Mouse (Mus musculus): ENCODE measurements around the gene Tmem210. TPM values are rescaled to one million over a fixed set of nuclear protein-coding genes. Genes with fewer than 3 reads are reported as not detected.

Tmem210 gene
- total and polyA plus RNA-seq, 3 experiments = not detected

DNA sequence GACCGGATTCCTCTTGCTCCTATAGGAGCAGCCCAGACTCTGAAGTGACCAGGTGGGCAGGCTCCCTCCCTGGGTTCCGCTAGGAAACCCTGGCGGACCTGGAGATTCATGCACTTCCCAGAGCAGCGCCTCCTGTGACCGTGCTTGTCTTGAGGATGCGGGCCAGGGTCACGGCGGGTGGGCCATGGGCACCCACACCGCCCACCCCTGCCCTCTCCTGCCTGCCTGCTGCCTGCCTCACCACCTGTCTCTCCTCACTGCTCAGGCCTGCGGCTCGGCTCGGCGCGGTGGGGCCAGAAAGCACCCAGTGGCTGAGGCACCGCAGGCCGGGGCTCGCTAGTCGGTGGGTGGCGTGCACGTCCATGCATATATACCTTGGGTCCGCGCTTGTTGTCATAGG, 23.0 kb downstream of the Tmem210 start:
- H3K4me2 ChIP-seq (ENCODE audit: insufficient read depth, low read depth, poor library complexity, severe bottlenecking) = peak overlapping the region; percentile 54
- no peak overlapping the region for H3K4me3 ChIP-seq (replicated peaks in 1 of 3; ENCODE audit: low read depth in 2 of 3, low read length in 2 of 3, poor library complexity in 1 of 3)
- no peaks in the 10 kb centered on the region for H3K9me3 ChIP-seq (replicated peaks; ENCODE audit: low read length)
- no peak overlapping the region for H3K9ac ChIP-seq (ENCODE audit: insufficient read depth, low read depth)
- in situ Hi-C loops (cut with MboI; ENCODE audit: low pct_ligation_motif_present, low pct_unique_long_range_greater_than_20kb, low sequenced_read_pairs) = no loop called here
- H3K4me1 ChIP-seq (ENCODE audit: control insufficient read depth in 1 of 2, insufficient read depth in 2 of 2) = peaks cover 0 to 5% of the 10 kb centered on the region in 2 experiments; a peak in 1 of 4 replicates
- peaks cover 93% of the 10 kb centered on the region for H3K27me3 ChIP-seq (replicated peaks)
- H3K27ac ChIP-seq (ENCODE audit: insufficient read depth, low read depth) = no peak overlapping the region
- no peaks in the 10 kb centered on the region for H3K36me3 ChIP-seq (replicated peaks in 1 of 2; ENCODE audit: control insufficient read depth in 1 of 2, insufficient read depth in 1 of 2, low read length in 1 of 2)
- dilution Hi-C loops (cut with MboI; ENCODE audit: extremely low pct_ligation_motif_present, extremely low pct_unique_long_range_greater_than_20kb, low sequenced_read_pairs) = no loop called here
- no peak for DNase-seq (ENCODE audit: extremely low read depth)
- no peaks in the 10 kb centered on the region for H3K79me2 ChIP-seq (replicated peaks; ENCODE audit: control insufficient read depth, extremely low read depth, insufficient read depth, poor library complexity, severe bottlenecking)
- no peak for TF ChIP-seq GABPA (IDR thresholded peaks at IDR 0.05; ENCODE audit: insufficient replicate concordance, low read depth, low read length)
- no peak for TF ChIP-seq E2F4 (IDR thresholded peaks at IDR 0.05; ENCODE audit: insufficient replicate concordance, low read depth, low read length)
- TF ChIP-seq ELF1 (IDR thresholded peaks at IDR 0.05; ENCODE audit: low read depth, low read length) = no peak
- no peak for TF ChIP-seq NELFE (IDR thresholded peaks at IDR 0.05; ENCODE audit: low read depth, low read length)
- TF ChIP-seq SMC3 (IDR thresholded peaks at IDR 0.05; ENCODE audit: low read depth, low read length) = no peak
- TF ChIP-seq ETS1 (conservative IDR thresholded peaks at IDR 0.05; ENCODE audit: low read depth, low read length) = no peak
- TF ChIP-seq IRF4 (IDR thresholded peaks at IDR 0.05; ENCODE audit: low read depth, low read length) = no peak
- no peak for TF ChIP-seq MAFK (IDR thresholded peaks at IDR 0.05; ENCODE audit: insufficient replicate concordance, low read length)

DNA sequence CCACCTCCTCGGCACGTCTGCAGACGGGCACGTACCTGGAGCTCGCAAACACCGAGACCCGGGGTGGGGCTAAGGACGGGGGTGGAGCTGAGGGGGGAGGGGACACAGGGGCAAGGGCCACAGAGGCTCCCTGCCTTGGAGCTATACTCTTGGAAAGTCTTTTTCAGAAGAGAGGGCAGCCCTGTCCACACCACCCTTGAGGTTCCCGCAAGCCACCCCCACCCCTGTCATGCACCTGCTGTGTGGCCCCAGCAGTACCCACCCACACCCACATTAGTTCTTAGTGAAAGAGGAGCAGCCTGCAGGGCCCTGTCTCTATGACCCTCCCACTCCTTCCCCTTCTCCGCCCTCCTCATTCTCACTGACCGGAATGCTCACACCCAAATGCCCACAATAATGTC, 23.5 kb downstream of the Tmem210 start:
- H3K4me3 ChIP-seq (replicated peaks in 1 of 3; ENCODE audit: low read depth in 2 of 3, low read length in 2 of 3, poor library complexity in 1 of 3) = no peak overlapping the region

GRCm38 (mm10) chr2:25318119-25318966, 30.4 kb downstream of the Tmem210 start:
- Histone ChIP-seq H3K27me3 (replicated peaks) (peaks cover 67% of the 10 kb centered on the region), H3K4me2 (ENCODE audit: insufficient read depth, low read depth, poor library complexity, severe bottlenecking) (no peak overlapping the region), H3K36me3 (replicated peaks in 1 of 2; ENCODE audit: control insufficient read depth in 1 of 2, insufficient read depth in 1 of 2, low read length in 1 of 2) (no peaks in the 10 kb centered on the region), H3K27ac (ENCODE audit: insufficient read depth, low read depth) (no peak overlapping the region), H3K9ac (ENCODE audit: insufficient read depth, low read depth) (no peak overlapping the region), H3K9me3 (replicated peaks; ENCODE audit: low read length) (peaks cover 5% of the 10 kb centered on the region), H3K4me3 (replicated peaks in 1 of 3; ENCODE audit: low read depth in 2 of 3, low read length in 2 of 3, poor library complexity in 1 of 3) (no peak overlapping the region), H3K79me2 (replicated peaks; ENCODE audit: control insufficient read depth, extremely low read depth, insufficient read depth, poor library complexity, severe bottlenecking) (no peaks in the 10 kb centered on the region), H3K4me1 (ENCODE audit: control insufficient read depth in 1 of 2, insufficient read depth in 2 of 2) (peaks cover 4 to 5% of the 10 kb centered on the region in 2 experiments; a peak in 3 of 4 replicates)
- no peak for DNase-seq (ENCODE audit: extremely low read depth)
- dilution Hi-C loops (cut with MboI; ENCODE audit: extremely low pct_ligation_motif_present, extremely low pct_unique_long_range_greater_than_20kb, low sequenced_read_pairs) (no loop called here), in situ Hi-C loops (cut with MboI; ENCODE audit: low pct_ligation_motif_present, low pct_unique_long_range_greater_than_20kb, low sequenced_read_pairs) (no loop called here)
- no peak for TF ChIP-seq MXI1 (IDR thresholded peaks at IDR 0.05; ENCODE audit: low read depth, low read length)
- no peak for TF ChIP-seq MEF2A (IDR thresholded peaks at IDR 0.05; ENCODE audit: borderline replicate concordance, low read depth, low read length)
- TF ChIP-seq TBP (conservative IDR thresholded peaks at IDR 0.05; ENCODE audit: low read depth, low read length) = no peak
- TF ChIP-seq NELFE (IDR thresholded peaks at IDR 0.05; ENCODE audit: low read depth, low read length) = no peak
- no peak for TF ChIP-seq JUN (IDR thresholded peaks at IDR 0.05; ENCODE audit: insufficient read depth, low read depth, low read length)
- TF ChIP-seq POLR2A (IDR thresholded peaks at IDR 0.05; ENCODE audit: low read depth, low read length) = no peak
- TF ChIP-seq HCFC1 (IDR thresholded peaks at IDR 0.05; ENCODE audit: low read depth, low read length) = no peak
- no peak for TF ChIP-seq KAT2A (IDR thresholded peaks at IDR 0.05; ENCODE audit: insufficient replicate concordance, low read length)
- TF ChIP-seq ZMIZ1 (IDR thresholded peaks at IDR 0.05; ENCODE audit: low read depth, low read length) = no peak
- no peak for TF ChIP-seq MAZ (IDR thresholded peaks at IDR 0.05; ENCODE audit: low read depth, low read length)
- no peak for TF ChIP-seq NRF1 (IDR thresholded peaks at IDR 0.05; ENCODE audit: low read depth, low read length)
- TF ChIP-seq E2F4 (IDR thresholded peaks at IDR 0.05; ENCODE audit: insufficient replicate concordance, low read depth, low read length) = no peak
- TF ChIP-seq CHD1 (IDR thresholded peaks at IDR 0.05; ENCODE audit: low read depth, low read length) = no peak
- no peak for TF ChIP-seq POLR2AphosphoS2 (IDR thresholded peaks at IDR 0.05; ENCODE audit: low read depth, low read length)
- no peak for TF ChIP-seq EP300 (IDR thresholded peaks at IDR 0.05; ENCODE audit: low read length)
- no peak for TF ChIP-seq RCOR1 (conservative IDR thresholded peaks at IDR 0.05; ENCODE audit: low read depth, low read length)
- no peak for TF ChIP-seq UBTF (IDR thresholded peaks at IDR 0.05; ENCODE audit: low read depth, low read length)
- TF ChIP-seq USF1 (IDR thresholded peaks at IDR 0.05; ENCODE audit: low read depth, low read length) = no peak

More for the DNA sequence above, 23.5 kb downstream of the Tmem210 start:
- in situ Hi-C loops (cut with MboI; ENCODE audit: low pct_ligation_motif_present, low pct_unique_long_range_greater_than_20kb, low sequenced_read_pairs) = no loop called here
- H3K4me1 ChIP-seq (ENCODE audit: control insufficient read depth in 1 of 2, insufficient read depth in 2 of 2) = peaks cover 0 to 5% of the 10 kb centered on the region in 2 experiments; a peak in 1 of 4 replicates
- no peak overlapping the region for H3K9ac ChIP-seq (ENCODE audit: insufficient read depth, low read depth)
- H3K27me3 ChIP-seq (replicated peaks) = peaks cover 93% of the 10 kb centered on the region
- dilution Hi-C loops (cut with MboI; ENCODE audit: extremely low pct_ligation_motif_present, extremely low pct_unique_long_range_greater_than_20kb, low sequenced_read_pairs) = no loop called here
- TF ChIP-seq CHD2 (IDR thresholded peaks at IDR 0.05; ENCODE audit: low read length) = no peak
- H3K4me2 ChIP-seq (ENCODE audit: insufficient read depth, low read depth, poor library complexity, severe bottlenecking) = peak overlapping the region; percentile 54
- H3K9me3 ChIP-seq (replicated peaks; ENCODE audit: low read length) = no peaks in the 10 kb centered on the region
- no peak overlapping the region for H3K27ac ChIP-seq (ENCODE audit: insufficient read depth, low read depth)
- no peaks in the 10 kb centered on the region for H3K36me3 ChIP-seq (replicated peaks in 1 of 2; ENCODE audit: control insufficient read depth in 1 of 2, insufficient read depth in 1 of 2, low read length in 1 of 2)
- H3K79me2 ChIP-seq (replicated peaks; ENCODE audit: control insufficient read depth, extremely low read depth, insufficient read depth, poor library complexity, severe bottlenecking) = no peaks in the 10 kb centered on the region
- no peak for DNase-seq (ENCODE audit: extremely low read depth)
